In genomic region chr11:61517971-61518370, GRCm38 (mm10) we compare ENCODE assay signal across 14 mouse cellular contexts. TPM values are rescaled to one million over a fixed set of nuclear protein-coding genes. Genes with fewer than 3 reads are reported as not detected.
"Had no signal": no experiment of that assay in that cellular context is flagged by ENCODE, and none has a peak within 500 bp of the region (broad histone marks: within the 10 kb centered on the region; RNA-seq: fewer than 3 reads in every experiment).

No protein-coding gene starts in this region.

- H3K27me3 ChIP-seq: midbrain, embryonic 12.5 days; neural tube, embryonic 12.5 days had no signal

- DNase-seq: lung, adult 18-20 months; lung, embryonic 14.5 days; lung, postnatal 14 days; lung, postnatal 36 days; midbrain, embryonic 14.5 days; right cerebral cortex, postnatal 14 days; spleen, adult 18-20 months; thymus, adult 18-20 months; thymus, postnatal 14 days; thymus, postnatal 36 days had no signal

- H3K9ac ChIP-seq: lung, embryonic 14.5 days; midbrain, embryonic 12.5 days; neural tube, embryonic 12.5 days had no signal

- H3K27ac ChIP-seq: macrophage; midbrain, embryonic 12.5 days; neural tube, embryonic 12.5 days had no signal

- H3K4me2 ChIP-seq: lung, embryonic 14.5 days; midbrain, embryonic 12.5 days; neural tube, embryonic 12.5 days had no signal

- H3K4me1 ChIP-seq: megakaryocyte, embryonic 14.5 days; midbrain, embryonic 12.5 days; neural tube, embryonic 12.5 days had no signal

- H3K4me3 ChIP-seq: megakaryocyte, embryonic 14.5 days; midbrain, embryonic 12.5 days; neural tube, embryonic 12.5 days had no signal

- H3K9me3 ChIP-seq: midbrain, embryonic 12.5 days; neural tube, embryonic 12.5 days had no signal

RNA-seq across cellular contexts. Expression of gene Mfap4, which starts 32.7 kb away (rescaled TPM):
- polyA plus RNA-seq: macrophage had no signal
